Mouse (Mus musculus) liver, adult 2 months (tissue): ENCODE data around the gene Kcnh4.

Source experiments
- CTCF ChIP-seq: fragments of 200-500 bp; IDR thresholded peaks from 2 replicates; pipeline ENCODE4 v1.5.1; 2011; ENCODE audit warnings: low read depth, low read length, control low read depth
- POLR2A ChIP-seq: fragments of 200-500 bp; IDR thresholded peaks from 2 replicates; pipeline ENCODE4 v1.6.1; 2011; ENCODE audit warnings: low read length, control low read depth; ENCODE audit not compliant: insufficient read depth; ENCODE audit errors: extremely low read depth

- TF ChIP-seq CTCF = no peak
- TF ChIP-seq POLR2A = peak; percentile 60; the same call in 1 of the 2 replicates
Observed at GRCm38 (mm10) chr11:100711783-100712615, 47.7 kb downstream of the Kcnh4 start, which contains the start of gene Kat2a.
